Mouse (Mus musculus) embryonic fibroblast, embryonic 13.5 days (primary cell): ENCODE results near the gene Gm9913.

ENCODE experiments used
- CTCF ChIP-seq: IDR thresholded peaks from 2 replicates; pipeline ENCODE4 v1.5.1; 2011; ENCODE audit warnings: mild to moderate bottlenecking, control low read depth, low read length, moderate library complexity, borderline replicate concordance; ENCODE audit not compliant: insufficient read depth
- POLR2A ChIP-seq: IDR thresholded peaks from 2 replicates; pipeline ENCODE4 v1.6.1; 2011; ENCODE audit warnings: low read depth, mild to moderate bottlenecking, control low read depth, low read length, moderate library complexity

- TF ChIP-seq POLR2A (no peak), CTCF (no peak)
These were observed 14.9 kb upstream of the Gm9913 start for GRCm38 (mm10) chr2:125489979-125490378.
